Mouse (Mus musculus) neural tube, embryonic 12.5 days (tissue): Measurements from ENCODE around the gene Rela. TPM values are rescaled to one million over a fixed set of nuclear protein-coding genes. Genes with fewer than 3 reads are reported as not detected.

ENCODE experiments used
- ATAC-seq: fragments of 200-750 bp; cut with Nextera tagmentation; 2 replicates; pipeline ENCODE4 v1.8.0; 2017; ENCODE audit warnings: low read depth, mild to moderate bottlenecking, moderate TSS enrichment, moderate library complexity; ENCODE audit not compliant: low FRiP score
- H3K27ac ChIP-seq: fragments of 300-500 bp; sonication (generic); 2 replicates; pipeline ENCODE4 v1.5.1; 2016
- H3K27me3 ChIP-seq: fragments of 300-500 bp; sonication (generic); replicated peaks from 2 replicates; pipeline ENCODE4 v1.6.1; 2016; ENCODE audit warnings: mild to moderate bottlenecking
- H3K36me3 ChIP-seq: fragments of 300-500 bp; sonication (generic); 2 replicates; pipeline ENCODE4 v1.6.1; 2016; ENCODE audit warnings: mild to moderate bottlenecking
- H3K4me1 ChIP-seq: fragments of 300-500 bp; sonication (generic); 2 replicates; pipeline ENCODE4 v1.6.1; 2016
- H3K4me2 ChIP-seq: fragments of 300-500 bp; sonication (generic); replicated peaks from 2 replicates; pipeline ENCODE4 v1.6.1; 2016; ENCODE audit warnings: mild to moderate bottlenecking
- H3K4me3 ChIP-seq: fragments of 300-500 bp; sonication (generic); 2 replicates; pipeline ENCODE4 v1.5.1; 2016
- H3K9ac ChIP-seq: fragments of 300-500 bp; sonication (generic); 2 replicates; pipeline ENCODE4 v1.6.1; 2016; ENCODE audit warnings: mild to moderate bottlenecking
- H3K9me3 ChIP-seq: fragments of 300-500 bp; sonication (generic); 2 replicates; pipeline ENCODE4 v1.6.1; 2016; ENCODE audit warnings: mild to moderate bottlenecking
- WGBS: fragments of 180-500 bp; shearing (Covaris S2); methylation state at CpG from one replicate; pipeline ENCODE4 v1.1.7; 2016; 5-methylcytosine and 5-hydroxymethylcytosine counted together
- microRNA-seq: library from miRNA; unstranded; fragments of <30 nt; microRNA quantifications from one replicate; pipeline ENCODE4, GENCODE M21; 2017
- polyA plus RNA-seq: library from polyadenylated mRNA; unstranded; fragments of >200 nt; fragmentation: Nextera tagmentation; extraction: Ambion mirVana; gene quantifications from 2 replicates; pipeline ENCODE4 v1.2.1, GENCODE M21; 2016

Rela gene
- polyA plus RNA-seq, 1 experiment from 2014 or later, result 36.7 TPM

GRCm38 (mm10) chr19:5692913-5693396, 55.7 kb downstream of the Rela start:
- peaks cover 6% of the 10 kb centered on the region; the same call in 1 of the 2 replicates for H3K27me3 ChIP-seq
- H3K9me3 ChIP-seq, result no peaks in the 10 kb centered on the region
- WGBS, result 84% methylated on average over 10 of the region's 10 CpGs
- H3K9ac ChIP-seq, result 0 out of 2 replicates have a peak overlapping the region, but pooled peaks have one; percentile 89
- ATAC-seq, result no peak
- peaks cover 61% of the 10 kb centered on the region for H3K36me3 ChIP-seq
- H3K4me3 ChIP-seq, result no peak overlapping the region
- no peak overlapping the region for H3K27ac ChIP-seq
- peaks cover 47% of the 10 kb centered on the region for H3K4me1 ChIP-seq
- peak overlapping the region; percentile 100 for H3K4me2 ChIP-seq

DNA sequence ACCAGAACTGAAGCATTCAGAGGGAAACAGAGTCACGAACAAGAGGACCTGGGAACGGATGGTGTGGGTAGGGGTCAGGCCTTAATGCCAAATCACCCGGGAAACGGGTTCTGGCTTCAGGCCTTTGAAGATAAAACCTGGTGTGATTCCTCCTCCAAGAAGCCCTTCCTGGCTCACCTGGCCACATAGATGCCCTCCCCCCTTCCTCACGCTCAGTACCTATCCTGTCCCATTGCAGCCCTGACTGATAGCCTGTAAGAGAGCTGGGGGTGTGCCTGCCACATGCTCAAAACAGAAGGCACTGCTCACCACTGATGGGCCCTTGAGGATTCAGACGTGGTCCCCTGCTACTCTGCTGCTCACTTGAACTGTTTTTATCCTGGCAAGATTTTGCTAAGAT, 56.5 kb downstream of the Rela start:
- ATAC-seq, result no peak
- Histone ChIP-seq H3K4me2 (peak overlapping the region; percentile 3; the same call in 1 of the 2 replicates), H3K9ac (no peak overlapping the region), H3K36me3 (peaks cover 68% of the 10 kb centered on the region), H3K4me1 (peaks cover 44% of the 10 kb centered on the region), H3K27me3 (peaks cover 6% of the 10 kb centered on the region; the same call in 1 of the 2 replicates), H3K9me3 (no peaks in the 10 kb centered on the region), H3K4me3 (no peak overlapping the region), H3K27ac (no peak overlapping the region)
- 90% methylated on average over 6 of the region's 6 CpGs for WGBS

- peaks cover 28% of the 10 kb centered on the region for H3K4me1 ChIP-seq
- peak overlapping the region; percentile 33; the same call in 1 of the 2 replicates for H3K9ac ChIP-seq
- H3K9me3 ChIP-seq, result no peaks in the 10 kb centered on the region
- H3K27me3 ChIP-seq, result peaks cover 6% of the 10 kb centered on the region; the same call in 1 of the 2 replicates
- H3K4me2 ChIP-seq, result peak overlapping the region; percentile 63
- ATAC-seq, result no peak
- H3K27ac ChIP-seq, result no peak overlapping the region
- WGBS, result 6% methylated on average over 41 of the region's 41 CpGs
- H3K36me3 ChIP-seq, result peaks cover 84% of the 10 kb centered on the region
- 0 out of 2 replicates have a peak overlapping the region, but pooled peaks have one; percentile 23 for H3K4me3 ChIP-seq
Measured at GRCm38 (mm10) chr19:5695849-5696462, 58.7 kb downstream of the Rela start.

Small RNA genes lying within 50 kb of the gene (microRNA-seq; reads per million reads assigned to microRNA genes)
- gene Mir6987, result not detected

Other genes with a start within 250 kb of the Rela start
- 110 and 112 TPM in 2 replicates for gene Sart1, start 248.8 kb upstream of the Rela start, polyA plus RNA-seq
- gene Tsga10ip, start 235.0 kb upstream of the Rela start, polyA plus RNA-seq, result 0.24 and 0.25 TPM in 2 replicates
- gene Drap1, start 212.5 kb upstream of the Rela start, polyA plus RNA-seq, result 270 and 298 TPM in 2 replicates
- 61.2 and 65.4 TPM in 2 replicates for gene AI837181, start 212.3 kb upstream of the Rela start, polyA plus RNA-seq
- gene Fosl1, start 189.9 kb upstream of the Rela start, polyA plus RNA-seq, result not detected in 2 replicates
- 12.9 and 13.0 TPM in 2 replicates for gene Ccdc85b, start 179.6 kb upstream of the Rela start, polyA plus RNA-seq
- 142 and 145 TPM in 2 replicates for gene Fibp, start 176.9 kb upstream of the Rela start, polyA plus RNA-seq
- gene Ctsw, start 169.0 kb upstream of the Rela start, polyA plus RNA-seq, result 3.3 and 4.2 TPM in 2 replicates
- 58.3 and 60.3 TPM in 2 replicates for gene Efemp2, start 163.5 kb upstream of the Rela start, polyA plus RNA-seq
- 44.6 and 47.9 TPM in 2 replicates for gene Mus81, start 149.1 kb upstream of the Rela start, polyA plus RNA-seq
- gene Cfl1, start 147.0 kb upstream of the Rela start, polyA plus RNA-seq, result 3,361 and 3,377 TPM in 2 replicates
- 0.32 and 0.46 TPM in 2 replicates for gene 1700020D05Rik, start 133.7 kb upstream of the Rela start, polyA plus RNA-seq
- gene Snx32, start 126.9 kb upstream of the Rela start, polyA plus RNA-seq, result 43.1 and 47.1 TPM in 2 replicates
- 0.29 and 0.32 TPM in 2 replicates for gene Ovol1, start 76.8 kb upstream of the Rela start, polyA plus RNA-seq
- 2.5 and 2.8 TPM in 2 replicates for gene Ap5b1, start 69.5 kb upstream of the Rela start, polyA plus RNA-seq
- 140 and 148 TPM in 2 replicates for gene Rnaseh2c, start 35.6 kb upstream of the Rela start, polyA plus RNA-seq
- 67.4 and 73.3 TPM in 2 replicates for gene Kat5, start 27.2 kb upstream of the Rela start, polyA plus RNA-seq
- 24.8 and 25.7 TPM in 2 replicates for gene Sipa1, start 26.2 kb downstream of the Rela start, polyA plus RNA-seq
- gene Map3k11, start 51.3 kb downstream of the Rela start, polyA plus RNA-seq, result 22.4 and 28.9 TPM in 2 replicates
- 30.3 and 32.4 TPM in 2 replicates for gene Pcnx3, start 51.4 kb downstream of the Rela start, polyA plus RNA-seq
- gene Kcnk7, start 66.9 kb downstream of the Rela start, polyA plus RNA-seq, result 0.19 TPM in 2 replicates
- 10.1 and 10.5 TPM in 2 replicates for gene Ehbp1l1, start 88.8 kb downstream of the Rela start, polyA plus RNA-seq
- 193 and 195 TPM in 2 replicates for gene Fam89b, start 92.2 kb downstream of the Rela start, polyA plus RNA-seq
- 10.6 and 12.6 TPM in 2 replicates for gene Ltbp3, start 103.4 kb downstream of the Rela start, polyA plus RNA-seq
- 66.1 and 70.4 TPM in 2 replicates for gene Scyl1, start 133.9 kb downstream of the Rela start, polyA plus RNA-seq
- gene Frmd8, start 237.8 kb downstream of the Rela start, polyA plus RNA-seq, result 27.0 and 33.0 TPM in 2 replicates
- gene Slc25a45, start 240.3 kb downstream of the Rela start, polyA plus RNA-seq, result 1.7 and 2.5 TPM in 2 replicates